Mouse (Mus musculus) left cerebral cortex, adult 2 months (tissue): Measurements from ENCODE around the gene Desi1. TPM values are rescaled to one million over a fixed set of nuclear protein-coding genes. Genes with fewer than 3 reads are reported as not detected.

Source experiments
- DNase-seq, 2 experiments: peaks; one replicate each; pipeline ENCODE4 v3.0.0; 2021 to 2022; ENCODE audit warnings: low spot score in 2 of 2, mixed read lengths in 1 of 2; ENCODE audit errors: extremely low spot score in 1 of 2
- H3K27ac ChIP-seq: fragments of 200-600 bp; 2 replicates; pipeline ENCODE4 v1.8.1; 2022
- H3K4me3 ChIP-seq: fragments of 200-600 bp; 2 replicates; pipeline ENCODE4 v1.8.1; 2022
- CTCF ChIP-seq: fragments of 200-600 bp; IDR thresholded peaks from 2 replicates; pipeline ENCODE4 v1.8.1; 2022; ENCODE audit warnings: antibody characterized with exemption, mild to moderate bottlenecking, moderate library complexity
- intact Hi-C: fragments of 180-260 bp; cut with DNase I; formaldehyde crosslinking; loops from one replicate; pipeline ENCODE4 v1.15.1; 2025
- total RNA-seq, 2 experiments: library from RNA; stranded (reverse); gene quantifications; 2 replicates each; pipeline ENCODE4 v1.2.3; 2021

The Desi1 gene
- total RNA-seq, 2 experiments from 2014 or later, result 88.0 to 95.6 TPM

GRCm38 (mm10) chr15:81961078-81961451, 72.6 kb downstream of the Desi1 start:
- peak overlapping the region; percentile 96 for H3K4me3 ChIP-seq
- no peak for TF ChIP-seq CTCF
- intact Hi-C loops, result no loop called here
- H3K27ac ChIP-seq, result peak overlapping the region; percentile 53; the same call in 1 of the 2 replicates
- no peak for DNase-seq

GRCm38 (mm10) chr15:81960171-81961077, 73.2 kb downstream of the Desi1 start, which contains the start of gene Pmm1:
Gene Pmm1 (minus strand): TSS chr15:81960930.
- TF ChIP-seq CTCF, result peak; percentile 64
- intact Hi-C loops, result loop anchor here (1.0 kb wide), 1 partner anchor 29 kb away; no protein-coding TSS in a partner anchor
- peak; percentile 96 to 98 for DNase-seq
- peak within 1 kb of the TSS; percentile 96 for H3K4me3 ChIP-seq
- H3K27ac ChIP-seq, result peak within 1 kb of the TSS; percentile 99

GRCm38 (mm10) chr15:81958906-81959305, 74.8 kb downstream of the Desi1 start:
- TF ChIP-seq CTCF, result no peak
- no peak overlapping the region for H3K27ac ChIP-seq
- intact Hi-C loops, result loop anchor here (5.0 kb wide), 1 partner anchor 78 kb away; no protein-coding TSS in a partner anchor
- peak overlapping the region; percentile 0; the same call in 1 of the 2 replicates for H3K4me3 ChIP-seq
- DNase-seq, result no peak

- Histone ChIP-seq H3K4me3 (no peak overlapping the region), H3K27ac (peak overlapping the region; percentile 55)
- TF ChIP-seq CTCF, result no peak
- no peak for DNase-seq
- intact Hi-C loops, result loop anchor here (2.0 to 5.0 kb wide), 2 partner anchors 19 to 80 kb away; no protein-coding TSS in a partner anchor
Measured at GRCm38 (mm10) chr15:81957598-81957997, 76.1 kb downstream of the Desi1 start.

- peak overlapping the region; percentile 45; the same call in 1 of the 2 replicates for H3K27ac ChIP-seq
- intact Hi-C loops, result loop anchor here (2.0 to 5.0 kb wide), 2 partner anchors 18 to 81 kb away; no protein-coding TSS in a partner anchor
- peak; percentile 82 for TF ChIP-seq CTCF
Measured at GRCm38 (mm10) chr15:81956457-81956856, 77.2 kb downstream of the Desi1 start.

GRCm38 (mm10) chr15:81955414-81955813, 78.2 kb downstream of the Desi1 start:
- no peak for DNase-seq
- TF ChIP-seq CTCF, result no peak
- intact Hi-C loops, result loop anchor here (5.0 kb wide), 1 partner anchor 82 kb away; no protein-coding TSS in a partner anchor
- Histone ChIP-seq H3K27ac (no peak overlapping the region), H3K4me3 (no peak overlapping the region)

More at GRCm38 (mm10) chr15:81956457-81956856, 77.2 kb downstream of the Desi1 start:
- peak in 1 of 2 experiments; percentile 60 for DNase-seq
- H3K4me3 ChIP-seq, result no peak overlapping the region

- Histone ChIP-seq H3K4me3 (no peak overlapping the region), H3K27ac (no peak overlapping the region)
- intact Hi-C loops, result loop anchor here (5.0 kb wide), 1 partner anchor 83 kb away; no protein-coding TSS in a partner anchor
- DNase-seq, result no peak
- no peak for TF ChIP-seq CTCF
Measured at GRCm38 (mm10) chr15:81954716-81955115, 78.9 kb downstream of the Desi1 start.

GRCm38 (mm10) chr15:81954151-81954583, 79.5 kb downstream of the Desi1 start:
- intact Hi-C loops, result no loop called here
- H3K27ac ChIP-seq, result no peak overlapping the region
- no peak overlapping the region for H3K4me3 ChIP-seq

GRCm38 (mm10) chr15:81952310-81952709, 81.4 kb downstream of the Desi1 start:
- no peak overlapping the region for H3K4me3 ChIP-seq
- DNase-seq, result no peak
- intact Hi-C loops, result no loop called here
- no peak overlapping the region for H3K27ac ChIP-seq
- TF ChIP-seq CTCF, result no peak; the same call in none of the 2 replicates

More at GRCm38 (mm10) chr15:81954151-81954583, 79.5 kb downstream of the Desi1 start:
- TF ChIP-seq CTCF, result no peak
- no peak for DNase-seq

- intact Hi-C loops, result no loop called here
- no peak for DNase-seq
- Histone ChIP-seq H3K27ac (no peak overlapping the region), H3K4me3 (no peak overlapping the region)
- no peak for TF ChIP-seq CTCF
Measured at GRCm38 (mm10) chr15:81951159-81951558, 82.5 kb downstream of the Desi1 start.

- Histone ChIP-seq H3K4me3 (no peak overlapping the region), H3K27ac (no peak overlapping the region)
- no peak for TF ChIP-seq CTCF
- no peak for DNase-seq
- intact Hi-C loops, result no loop called here
Measured at GRCm38 (mm10) chr15:81950716-81951115, 82.9 kb downstream of the Desi1 start.
